15 mouse cellular contexts compared by ENCODE assay signal in the genomic region with DNA sequence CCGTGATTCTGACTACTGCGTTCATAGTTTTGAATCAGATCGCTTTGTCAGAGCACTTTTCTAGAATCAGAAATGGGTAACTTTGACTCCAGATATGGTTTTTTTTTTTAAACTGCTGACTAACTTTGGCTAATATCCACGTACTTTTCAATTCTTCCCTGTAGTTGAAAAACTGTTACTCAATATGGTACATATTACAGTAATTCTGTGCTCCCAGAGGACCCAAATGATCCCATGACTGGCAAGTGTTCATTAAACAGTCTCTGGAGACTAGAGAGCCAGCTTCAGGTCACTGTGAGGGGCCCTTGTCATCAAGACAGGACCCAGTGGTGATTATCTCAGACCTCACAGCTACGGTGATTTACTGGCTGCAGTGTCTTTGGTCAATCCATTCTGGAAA. TPM values are rescaled to one million over a fixed set of nuclear protein-coding genes. Genes with fewer than 3 reads are reported as not detected.
DNase-seq lines count a peak whose midpoint lies in the region; ATAC-seq and TF ChIP-seq lines count a peak whose summit lies in the region.
"Had no signal": no experiment of that assay in that cellular context is flagged by ENCODE, and none has a peak within 500 bp of the region (broad histone marks: within the 10 kb centered on the region; RNA-seq: fewer than 3 reads in every experiment).

No protein-coding gene starts in this region.

- no peaks in the 10 kb centered on the region for H3K9me3 ChIP-seq in MEL (replicated peaks; ENCODE audit: insufficient read depth, low read length)
- no peaks in the 10 kb centered on the region for H3K9me3 ChIP-seq in liver, postnatal 0 days (ENCODE audit: low read length)
- H3K9me3 ChIP-seq: embryonic facial prominence, embryonic 10.5 days; forebrain, embryonic 13.5 days; hindbrain, embryonic 13.5 days had no signal

- no peak for TF ChIP-seq POLR2A in kidney, adult 2 months (IDR thresholded peaks at IDR 0.05; ENCODE audit: low read depth, low read length)
- TF ChIP-seq POLR2A in MEL (IDR thresholded peaks at IDR 0.05; ENCODE audit: control insufficient read depth in 1 of 2, insufficient read depth in 1 of 2, low read depth in 1 of 2, low read length in 2 of 2, poor library complexity in 1 of 2): no peak

- no peaks in the 10 kb centered on the region for H3K27me3 ChIP-seq in kidney, adult 2 months (replicated peaks; ENCODE audit: control insufficient read depth, insufficient read depth, low read length)
- no peaks in the 10 kb centered on the region for H3K27me3 ChIP-seq in MEL (ENCODE audit: control insufficient read depth in 1 of 2, insufficient read depth in 2 of 2, low read length in 2 of 2)
- no peaks in the 10 kb centered on the region for H3K27me3 ChIP-seq in liver, postnatal 0 days (ENCODE audit: insufficient read depth, low read length)
- H3K27me3 ChIP-seq: forebrain, embryonic 13.5 days; hindbrain, embryonic 13.5 days had no signal

- peak; percentile 20 for DNase-seq in kidney, adult 2 months
- no peak for DNase-seq in kidney, adult 11 months
- DNase-seq in MEL (ENCODE audit: low read depth, low spot score) (no peak), NIH3T3 (ENCODE audit: low read depth) (peak; percentile 40)
- no peak for DNase-seq in liver, postnatal 0 days
- no peak for DNase-seq in left cerebral cortex, adult 9 months (ENCODE audit: low spot score in 2 of 2)
- DNase-seq: cerebellum, adult 18-20 months; cerebellum, adult 9-11 months; forebrain, postnatal 0 days; gastrocnemius, postnatal 14 days had no signal

- no peak for TF ChIP-seq EP300 in MEL (IDR thresholded peaks at IDR 0.05; ENCODE audit: low read depth in 1 of 2, low read length in 2 of 2)
- no peak for TF ChIP-seq EP300 in liver, postnatal 0 days (IDR thresholded peaks at IDR 0.05; ENCODE audit: low read depth)

- H3K27ac ChIP-seq in kidney, adult 2 months (ENCODE audit: insufficient read depth, low read depth, low read length): no peak overlapping the region
- H3K27ac ChIP-seq in MEL (ENCODE audit: control insufficient read depth, low read depth, low read length): peak overlapping the region; percentile 84
- H3K27ac ChIP-seq in liver, postnatal 0 days (ENCODE audit: low read depth): 0 out of 2 replicates have a peak overlapping the region, but pooled peaks have one; percentile 19
- H3K27ac ChIP-seq: embryonic facial prominence, embryonic 10.5 days; forebrain, embryonic 13.5 days; heart, adult 2 months; hindbrain, postnatal 0 days had no signal

- TF ChIP-seq CTCF in kidney, adult 2 months (conservative IDR thresholded peaks at IDR 0.05; ENCODE audit: insufficient read depth, insufficient read length, low read depth, low read length): no peak
- TF ChIP-seq CTCF in MEL (IDR thresholded peaks at IDR 0.05 in 2 of 3, conservative IDR thresholded peaks at IDR 0.05 in 1 of 3; ENCODE audit: control insufficient read depth in 1 of 3, insufficient read depth in 1 of 3, low read depth in 2 of 3, low read length in 3 of 3, poor library complexity in 1 of 3, severe bottlenecking in 1 of 3): no peak
- no peak for TF ChIP-seq CTCF in liver, postnatal 0 days (IDR thresholded peaks at IDR 0.05; ENCODE audit: low read depth)

- H3K4me3 ChIP-seq in kidney, adult 2 months (ENCODE audit: insufficient read depth, low read depth, low read length): no peak overlapping the region
- H3K4me3 ChIP-seq in MEL (ENCODE audit: control insufficient read depth in 1 of 2, insufficient read depth in 1 of 2, low read depth in 2 of 2, low read length in 2 of 2): no peak overlapping the region
- H3K4me3 ChIP-seq in liver, postnatal 0 days (ENCODE audit: low read depth, low read length): no peak overlapping the region
- H3K4me3 ChIP-seq: embryonic facial prominence, embryonic 10.5 days; forebrain, embryonic 13.5 days; heart, adult 2 months; hindbrain, embryonic 13.5 days had no signal

- WGBS in kidney, adult 2 months: 82% methylated on average over 5 of the region's 5 CpGs
- 75% methylated on average over 5 of the region's 5 CpGs for WGBS in liver, postnatal 0 days (ENCODE audit: insufficient replicate concordance)

- 0 out of 2 replicates have a peak, but pooled peaks cover 8% of the 10 kb centered on the region for H3K4me1 ChIP-seq in kidney, adult 2 months (ENCODE audit: control insufficient read depth, insufficient read depth, low read length)
- peaks cover 15 to 28% of the 10 kb centered on the region in 2 experiments for H3K4me1 ChIP-seq in MEL (ENCODE audit: control insufficient read depth in 1 of 2, insufficient read depth in 2 of 2, low read length in 2 of 2)
- peaks cover 12% of the 10 kb centered on the region; the same call in 1 of the 2 replicates for H3K4me1 ChIP-seq in liver, postnatal 0 days (ENCODE audit: insufficient read depth)
- H3K4me1 ChIP-seq: forebrain, embryonic 13.5 days; hindbrain, embryonic 13.5 days had no signal

- H3K79me2 ChIP-seq in MEL (ENCODE audit: control insufficient read depth, insufficient read depth, low read length, poor library complexity): no peaks in the 10 kb centered on the region

- TF ChIP-seq RAD21 in MEL (IDR thresholded peaks at IDR 0.05; ENCODE audit: low read depth, low read length): no peak

- H3K4me2 ChIP-seq in liver, postnatal 0 days (ENCODE audit: low read depth, low read length): no peak overlapping the region
- H3K4me2 ChIP-seq: forebrain, embryonic 13.5 days; hindbrain, embryonic 13.5 days had no signal

- peaks cover 3% of the 10 kb centered on the region for H3K36me3 ChIP-seq in kidney, adult 2 months (ENCODE audit: control insufficient read depth, insufficient read depth, low read length)
- H3K36me3 ChIP-seq in MEL (ENCODE audit: control insufficient read depth in 1 of 2, insufficient read depth in 2 of 2, low read length in 2 of 2): peaks cover 10 to 16% of the 10 kb centered on the region in 2 experiments
- H3K36me3 ChIP-seq in liver, postnatal 0 days (replicated peaks; ENCODE audit: insufficient read depth, low read length): peaks cover 15% of the 10 kb centered on the region

- no peak for ATAC-seq in liver, postnatal 0 days
- ATAC-seq: forebrain, embryonic 13.5 days; forebrain, postnatal 0 days; hindbrain, postnatal 0 days had no signal

- no peak overlapping the region for H3K9ac ChIP-seq in MEL (ENCODE audit: control insufficient read depth, low read depth, low read length, poor library complexity, severe bottlenecking)
- no peak overlapping the region for H3K9ac ChIP-seq in liver, postnatal 0 days (replicated peaks)
- H3K9ac ChIP-seq: forebrain, embryonic 13.5 days; forebrain, postnatal 0 days; hindbrain, embryonic 13.5 days had no signal

TF ChIP-seq in MEL, 35 proteins besides CTCF, POLR2A, EP300 and RAD21:
- TF ChIP-seq ZMIZ1 (IDR thresholded peaks at IDR 0.05; ENCODE audit: low read depth, low read length) (no peak), TBP (IDR thresholded peaks at IDR 0.05; ENCODE audit: low read depth, low read length) (no peak), MAZ (IDR thresholded peaks at IDR 0.05; ENCODE audit: low read depth, low read length) (no peak), ZKSCAN1 (IDR thresholded peaks at IDR 0.05; ENCODE audit: low read depth, low read length) (no peak), SMC3 (IDR thresholded peaks at IDR 0.05; ENCODE audit: low read depth, low read length) (no peak), MYB (IDR thresholded peaks at IDR 0.05; ENCODE audit: low read depth, low read length) (no peak), MYC (IDR thresholded peaks at IDR 0.05; ENCODE audit: low read depth, low read length) (no peak), GABPA (IDR thresholded peaks at IDR 0.05; ENCODE audit: low read depth, low read length) (no peak), CHD1 (IDR thresholded peaks at IDR 0.05; ENCODE audit: low read depth, low read length) (no peak), POLR2AphosphoS2 (IDR thresholded peaks at IDR 0.05; ENCODE audit: low read length) (no peak), POLR2AphosphoS5 (IDR thresholded peaks at IDR 0.05; ENCODE audit: borderline replicate concordance, low read depth, low read length) (no peak), USF2 (IDR thresholded peaks at IDR 0.05; ENCODE audit: borderline replicate concordance in 1 of 2, insufficient read depth in 1 of 2, low read depth in 1 of 2, low read length in 2 of 2) (no peak), USF1 (IDR thresholded peaks at IDR 0.05; ENCODE audit: low read depth, low read length) (no peak)

RNA-seq across cellular contexts. Expression of a gene that starts 45.3 kb away (rescaled TPM):
- 25.5 and 39.2 TPM in 2 replicates for polyA plus RNA-seq in kidney, adult 2 months (2012; rRNA removed)
- 109 and 118 TPM in 2 replicates for total RNA-seq in MEL (2012; rRNA removed)
- 100 to 1,000 TPM; 103 to 152 TPM for polyA plus RNA-seq in MEL (2012; ENCODE audit: insufficient read depth in 1 of 2, insufficient read length in 2 of 2, low read depth in 1 of 2, low replicate concordance in 2 of 2, missing spikeins in 1 of 2)
- polyA plus RNA-seq in liver, postnatal 0 days (2015; fragmentation: Nextera tagmentation; extraction: Ambion mirVana): 57.7 and 71.5 TPM in 2 replicates

Comparison
In these comparisons a context has a peak if more than half of its experiments do, and no peak if none do; other contexts are left out.
1. DNase-seq: peak in kidney, adult 2 months (single experiment) and NIH3T3 (single experiment); none in kidney, adult 11 months (single experiment), MEL (single experiment), liver, postnatal 0 days (single experiment) and left cerebral cortex, adult 9 months (0 of 2).